Mouse (Mus musculus): ENCODE data around the gene Svs2.
"Not testable (repeated sequence)": the region's sequence is repeated elsewhere in the genome, so short reads cannot be mapped to it uniquely, and the experiment has no call there.

The Svs2 gene

DNA sequence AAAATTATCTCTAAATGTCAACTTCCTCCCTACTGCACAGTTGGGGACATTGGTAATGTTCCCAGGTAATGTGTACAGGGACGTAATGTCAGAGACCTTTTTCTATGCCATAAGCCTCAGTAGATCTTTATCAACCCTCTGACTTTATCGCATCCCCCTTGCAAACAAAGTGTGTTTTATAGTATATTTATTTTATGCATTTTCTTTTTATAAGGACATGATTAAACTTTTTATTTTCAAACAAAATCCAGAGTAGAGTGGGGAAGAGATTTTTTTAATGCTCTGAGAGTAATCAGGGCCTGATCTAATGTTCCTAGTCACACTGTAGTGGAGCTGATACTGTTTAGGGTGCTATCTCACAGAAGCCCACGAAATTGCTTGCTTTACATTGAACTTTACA, at the start of gene Svs2:
TSS of gene Svs2 (minus strand) at position 101 of the 400 bp plus-strand sequence.
- DNase-seq (ENCODE audit: low spot score), result no peak

DNA sequence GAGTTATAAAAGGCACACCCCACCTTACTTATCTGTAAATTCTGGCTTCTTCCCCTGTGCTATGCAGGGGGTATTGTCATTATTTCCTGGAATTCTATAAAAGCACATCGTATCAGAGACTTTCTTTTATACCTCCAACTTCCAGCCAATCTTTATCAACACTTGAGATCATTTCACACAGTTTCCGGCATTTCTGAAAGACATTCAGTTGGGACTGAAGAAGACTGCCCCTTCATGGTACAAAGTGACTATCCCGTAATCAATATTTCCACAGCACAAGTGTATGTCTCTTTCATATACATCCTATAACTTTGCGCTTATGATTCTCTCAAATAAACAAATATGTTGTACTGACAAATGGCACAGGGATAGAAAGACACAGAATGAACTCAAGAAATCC, 40.1 kb upstream of the Svs2 start, which contains the start of gene Svs4:
TSS of gene Svs4 (minus strand) at position 101 of the 400 bp plus-strand sequence.
- DNase-seq (ENCODE audit: low spot score), result no peak

DNA sequence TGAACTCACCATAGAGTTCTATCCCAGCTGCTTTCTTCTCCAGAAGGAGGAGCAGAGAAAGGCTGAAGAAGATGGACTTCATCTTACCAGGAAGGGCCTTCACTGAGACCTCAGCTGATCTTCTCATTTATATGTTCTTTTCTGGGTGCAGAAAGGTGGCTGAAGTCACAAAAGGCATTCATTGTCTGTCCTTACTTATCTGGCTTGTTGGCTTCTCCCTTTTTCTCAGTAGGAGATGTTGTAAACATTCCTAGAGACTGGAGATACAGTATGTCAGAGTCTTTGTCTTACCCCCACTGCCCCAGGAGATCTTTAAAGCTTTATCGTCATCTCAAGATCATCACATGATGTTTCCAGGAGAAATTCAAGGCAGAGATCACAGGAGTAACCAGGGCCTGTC, 18.3 kb upstream of the Svs2 start, which contains the start of gene Svs3b:
TSS of gene Svs3b (minus strand) at position 101 of the 400 bp plus-strand sequence.
- not testable (repeated sequence) for DNase-seq (ENCODE audit: low spot score)

DNA sequence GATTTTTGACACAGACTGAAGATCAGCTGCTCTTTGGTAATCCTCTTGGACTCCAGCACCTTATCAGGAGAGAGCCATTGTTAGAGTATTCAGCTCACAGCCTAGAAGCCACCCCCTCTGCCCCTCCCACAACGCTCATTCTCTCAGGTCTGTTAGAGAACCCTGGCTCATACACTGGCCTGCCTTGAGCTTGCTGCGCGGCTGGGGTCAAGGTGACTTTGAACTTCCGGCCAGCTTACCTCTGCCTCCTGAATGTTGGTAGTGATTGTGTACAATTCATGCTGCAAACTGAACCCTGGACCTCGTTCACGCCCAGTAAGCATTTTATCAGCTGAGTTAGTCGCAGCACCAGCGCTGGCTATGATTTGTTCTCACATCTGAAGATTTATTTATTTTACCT, 5.6 kb downstream of the Svs2 start:
- DNase-seq (ENCODE audit: low spot score), result no peak

DNA sequence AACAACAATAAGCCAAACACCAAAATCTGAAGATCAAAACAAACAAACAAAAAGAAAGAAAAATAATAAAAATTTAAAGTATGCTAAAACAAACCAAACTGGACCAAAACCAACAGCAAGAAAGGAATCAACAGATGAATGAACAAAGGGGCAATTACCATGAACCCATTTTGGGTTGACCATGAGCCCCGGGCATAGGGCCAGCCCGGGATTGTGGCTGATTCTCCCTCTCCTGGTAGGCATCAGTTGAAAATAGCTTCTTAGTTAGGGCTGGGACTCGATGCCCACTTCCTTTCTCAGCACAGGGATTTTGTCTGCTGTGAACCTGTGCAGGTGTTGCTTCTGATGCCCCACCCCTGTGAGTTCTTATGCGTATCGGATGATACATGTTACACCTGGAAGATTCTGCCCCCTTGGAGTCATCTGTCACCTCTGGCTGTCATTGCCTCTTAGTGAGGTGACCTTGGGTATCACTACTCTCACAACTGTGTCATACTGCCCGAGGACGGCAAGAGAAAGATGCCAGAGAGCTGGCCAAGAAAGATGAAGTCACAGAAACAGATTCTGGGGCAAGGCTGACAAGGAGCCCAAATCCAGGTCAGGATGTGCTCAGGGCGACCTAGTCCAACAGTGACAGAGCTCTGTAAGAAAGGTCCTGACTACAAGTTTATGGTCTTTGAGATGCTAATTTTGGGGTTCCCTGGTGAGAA, 9.8 kb downstream of the Svs2 start:
- DNase-seq (ENCODE audit: low spot score), result no peak

DNA sequence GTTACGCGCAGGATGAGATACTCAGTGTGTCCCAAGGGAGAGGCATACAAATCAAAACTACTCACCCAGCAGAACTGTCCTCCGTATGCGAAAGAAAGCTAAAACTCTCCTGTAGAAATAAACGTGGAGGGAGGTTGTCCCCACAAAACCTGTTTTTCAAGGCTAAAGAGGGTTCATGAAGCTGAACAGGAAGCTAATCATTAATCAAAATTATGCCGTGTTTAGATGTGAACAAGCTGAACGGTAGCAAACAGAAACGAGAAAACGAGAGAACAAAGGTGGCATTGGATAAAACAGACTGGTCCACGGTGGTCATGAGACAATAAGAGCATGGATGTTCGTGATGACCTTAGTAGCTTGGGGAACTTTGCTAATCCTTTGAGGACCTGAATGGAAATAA, 16.7 kb downstream of the Svs2 start, which contains the start of gene Wfdc15b:
TSS of gene Wfdc15b (minus strand) at position 139 of the 400 bp plus-strand sequence.
- no peak for DNase-seq (ENCODE audit: low spot score)

DNA sequence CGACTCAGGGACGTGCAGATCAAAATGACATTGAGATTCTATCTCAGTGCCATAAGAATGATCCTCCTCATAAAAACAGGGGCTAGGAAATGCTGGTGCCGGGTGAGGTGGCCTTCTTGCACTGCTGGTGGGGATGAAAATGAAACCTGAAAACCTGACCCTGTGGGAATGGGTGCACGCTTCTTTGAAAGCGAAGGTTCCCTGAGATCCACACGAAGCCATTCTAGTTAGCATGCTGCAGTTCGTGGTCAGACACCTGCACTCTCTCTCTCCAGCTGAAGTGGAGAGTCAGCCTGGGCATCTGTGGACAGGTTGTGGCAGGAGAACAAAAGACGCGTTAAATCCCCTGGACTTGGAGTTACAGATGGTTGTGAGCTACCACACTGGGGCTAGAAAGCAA, 19.0 kb downstream of the Svs2 start:
- no peak for DNase-seq (ENCODE audit: low spot score)

DNA sequence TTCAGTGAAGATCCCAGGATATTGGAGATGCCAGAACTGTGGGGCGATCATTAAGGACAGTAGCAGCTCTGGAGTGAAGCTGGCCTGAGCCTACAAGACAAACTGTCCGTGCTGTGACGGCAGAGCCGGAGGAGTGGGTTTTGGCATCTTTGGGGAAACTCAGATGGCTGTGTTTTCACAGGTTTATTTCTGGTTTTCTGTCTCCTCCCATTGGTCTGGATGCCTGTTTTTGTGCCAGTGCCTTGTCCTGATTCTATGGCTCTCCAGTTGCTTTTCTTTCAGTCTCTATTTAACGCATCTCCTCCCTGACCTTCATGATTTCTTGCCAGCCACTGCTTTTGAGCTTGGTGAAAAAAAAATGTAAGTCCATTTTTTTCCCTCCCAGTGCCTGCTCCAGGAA, 25.6 kb downstream of the Svs2 start:
- no peak for DNase-seq (ENCODE audit: low spot score)

DNA sequence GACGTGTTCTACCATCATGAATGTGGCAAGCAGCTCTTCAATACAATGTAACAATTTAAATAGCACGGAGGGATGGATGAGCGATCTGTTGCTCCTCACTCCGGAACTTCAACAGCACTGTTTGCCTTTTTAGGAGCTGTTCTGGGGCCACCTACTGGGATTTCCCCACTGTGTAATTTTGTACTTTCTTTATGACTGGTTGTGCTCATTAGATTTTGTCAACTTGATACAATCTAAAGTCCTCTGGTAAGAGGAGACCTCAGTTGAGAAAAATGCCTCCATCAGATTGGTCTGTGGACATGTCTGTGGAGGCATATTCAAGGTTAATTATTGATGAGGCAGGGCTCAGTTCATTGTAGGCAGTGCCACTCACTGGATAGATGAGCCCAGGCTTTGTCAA, 27.4 kb downstream of the Svs2 start:
- no peak for DNase-seq (ENCODE audit: low spot score)

DNA sequence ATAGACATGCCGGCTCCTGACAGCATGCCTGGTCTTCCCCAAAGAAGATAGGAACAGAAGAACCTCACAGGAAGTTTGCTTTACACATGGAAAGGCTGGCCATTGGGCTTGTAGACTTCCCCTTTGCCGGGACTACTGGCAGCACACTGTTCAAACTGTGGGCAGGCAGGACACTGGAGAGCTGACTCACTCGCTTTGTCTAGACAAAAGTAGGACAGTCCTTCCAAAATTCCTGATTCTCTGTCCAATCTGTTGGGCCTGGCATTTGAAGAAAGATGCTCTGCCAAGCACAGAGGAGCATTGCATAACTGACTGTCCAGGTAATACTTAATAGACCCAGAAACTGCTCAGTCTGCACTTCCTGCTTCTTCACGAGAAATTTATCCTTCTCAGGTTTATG, 31.6 kb downstream of the Svs2 start:
- DNase-seq (ENCODE audit: low spot score), result no peak

DNA sequence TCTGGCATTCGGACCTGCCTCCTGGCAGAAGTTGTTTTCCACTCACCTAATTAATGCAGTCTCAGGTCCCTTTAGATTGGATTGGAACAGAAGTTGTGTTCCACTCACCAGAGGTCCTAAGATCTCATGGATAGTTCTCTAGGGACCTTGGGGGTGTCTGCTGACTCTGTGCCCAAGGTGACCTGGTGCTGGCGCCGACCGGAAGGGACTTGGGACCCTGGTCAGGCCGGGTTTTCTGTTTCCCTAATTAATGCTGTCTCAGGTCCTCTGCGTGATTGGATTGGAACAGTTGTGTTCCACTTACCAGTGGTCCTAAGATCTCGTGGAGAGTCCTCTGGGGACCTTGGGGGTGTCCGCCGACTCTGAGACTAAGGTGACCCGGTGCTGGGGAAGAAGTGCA, 32.3 kb downstream of the Svs2 start:
- not testable (repeated sequence) for DNase-seq (ENCODE audit: low spot score)

DNA sequence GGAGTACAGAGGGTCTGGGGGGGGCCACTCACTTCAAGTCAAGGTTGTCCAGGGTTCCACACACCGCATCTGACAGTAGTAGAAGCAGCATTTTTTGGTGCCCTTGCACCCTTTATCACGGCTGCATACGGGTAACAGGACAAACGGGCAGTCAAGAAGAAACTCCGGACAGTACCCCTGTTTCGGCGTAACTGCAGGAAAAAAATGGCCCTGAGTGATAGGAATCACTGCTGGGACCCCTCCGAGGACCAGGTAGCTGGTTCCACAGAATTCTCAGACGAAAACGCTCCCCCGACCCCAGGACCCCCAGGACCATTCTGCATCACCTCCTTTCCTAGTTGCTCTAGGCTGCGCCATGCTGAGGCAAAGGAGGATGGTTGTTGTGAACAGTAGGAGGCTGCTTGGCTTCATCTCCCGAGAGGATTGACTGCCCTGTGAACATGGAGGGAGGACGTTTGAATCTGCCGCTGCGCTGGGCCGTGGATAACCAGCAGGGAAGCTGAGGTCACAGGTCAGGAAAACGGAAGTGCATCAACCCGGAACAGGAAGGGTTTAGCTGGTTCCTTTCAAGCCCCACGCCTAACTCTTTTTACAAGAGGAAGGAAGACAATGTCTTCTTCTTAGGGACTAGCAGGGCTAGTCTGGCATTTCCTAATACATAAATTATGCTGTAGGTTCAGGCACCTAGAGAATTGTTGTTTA, 38.5 kb downstream of the Svs2 start, which contains the start of gene Wfdc15a:
TSS of gene Wfdc15a (minus strand) at position 505 of the 702 bp plus-strand sequence.
- DNase-seq (ENCODE audit: low spot score), result no peak

DNA sequence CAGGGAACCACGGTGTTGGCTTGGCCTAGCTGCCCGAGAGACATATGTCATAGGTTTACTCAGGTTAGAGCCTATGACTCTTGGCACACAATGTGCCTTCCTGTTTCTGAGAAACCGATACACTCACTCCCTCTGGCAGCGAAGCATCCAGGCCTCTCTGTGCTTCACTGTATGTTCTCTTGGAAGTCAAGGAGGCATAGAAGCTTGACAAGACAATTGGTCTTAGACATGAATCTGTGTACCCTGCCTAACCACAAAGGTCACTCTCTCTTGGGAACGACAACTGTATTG, 41.6 kb downstream of the Svs2 start:
- DNase-seq (ENCODE audit: low spot score), result no peak

DNA sequence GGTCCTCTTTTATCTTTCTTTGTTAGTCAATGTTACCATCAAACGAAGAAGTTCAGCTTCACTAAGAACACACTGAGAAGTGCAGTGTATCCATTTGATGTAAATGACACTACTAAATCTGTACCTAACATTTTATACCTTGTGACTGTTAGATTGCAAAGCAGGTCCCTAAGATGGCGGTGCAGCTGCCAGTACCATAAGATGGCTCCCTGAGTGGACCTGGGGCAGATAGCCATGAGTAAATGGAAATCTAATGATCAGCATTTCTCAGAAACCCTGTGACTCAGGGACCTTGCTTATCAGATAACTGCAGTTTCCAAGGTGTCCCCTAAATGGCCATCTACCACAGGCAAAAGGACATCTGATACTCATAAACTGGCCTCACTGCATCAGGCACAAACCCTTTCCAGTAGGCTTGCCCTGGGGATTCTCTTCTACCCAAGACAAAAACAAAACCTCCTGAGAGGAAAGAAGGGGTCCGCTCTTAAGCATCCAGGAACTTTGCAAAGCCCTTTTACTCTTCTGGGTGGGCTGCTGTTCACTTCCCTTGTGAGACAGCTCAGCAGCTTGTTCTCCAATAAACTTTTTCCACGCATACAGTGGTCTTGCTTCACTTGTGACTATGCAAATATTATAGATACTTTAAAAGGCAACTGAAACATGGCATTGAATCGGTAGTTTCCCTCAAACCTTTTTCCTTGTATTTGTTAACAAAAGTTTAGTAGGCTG, 42.1 kb downstream of the Svs2 start:
- DNase-seq (ENCODE audit: low spot score), result no peak

DNA sequence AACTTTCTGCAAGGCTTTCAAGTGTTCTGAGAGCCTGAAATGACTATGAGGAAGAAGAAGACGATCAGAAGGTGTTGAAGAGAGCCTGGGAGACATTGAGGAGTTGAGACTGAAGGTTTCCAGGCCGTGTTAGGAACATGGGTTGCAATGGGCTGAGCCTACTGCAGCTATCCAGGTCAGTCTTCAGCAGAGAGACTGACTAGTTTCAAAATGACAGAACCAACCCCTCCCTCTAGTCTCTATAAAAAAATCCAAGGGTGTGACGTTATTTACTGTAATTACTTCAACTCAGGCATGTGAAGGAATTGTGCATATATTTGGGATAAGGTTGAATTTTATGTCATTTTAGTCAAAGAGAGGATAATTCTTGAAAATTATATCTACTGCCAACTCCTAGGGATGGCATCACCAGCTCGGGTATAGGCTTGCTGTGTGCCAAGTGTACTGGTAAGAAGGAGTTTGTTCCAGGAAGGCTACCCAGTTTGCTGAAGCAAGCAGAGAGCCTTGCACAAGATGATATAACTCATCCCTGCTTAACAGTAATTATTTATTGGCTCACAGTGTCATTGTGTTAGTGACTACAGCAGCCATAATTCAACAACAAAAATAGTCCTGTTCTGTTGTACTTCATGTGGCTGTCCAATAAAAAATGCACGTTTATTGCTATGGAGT, 43.2 kb downstream of the Svs2 start:
- no peak for DNase-seq (ENCODE audit: low spot score)

DNA sequence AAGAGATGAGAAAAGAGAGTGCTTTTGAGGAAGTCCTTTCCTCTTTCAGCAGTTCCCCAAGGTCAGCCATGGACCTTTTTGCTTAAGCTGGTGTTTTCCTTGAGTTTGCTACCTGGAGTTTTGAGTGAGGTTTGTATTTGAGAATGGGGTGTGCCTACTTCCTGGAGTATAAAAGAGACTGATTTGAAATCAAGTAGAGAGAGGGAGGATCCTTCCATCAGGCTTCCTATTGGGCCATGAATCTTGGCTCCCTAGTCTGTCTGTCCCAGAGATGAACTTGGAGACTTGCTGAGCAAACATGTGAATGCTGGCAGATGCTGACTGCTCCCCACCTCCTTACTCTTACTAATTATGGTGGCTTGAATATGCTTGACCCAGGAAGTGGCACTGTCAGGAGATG, 46.0 kb downstream of the Svs2 start:
- no peak for DNase-seq (ENCODE audit: low spot score)

DNA sequence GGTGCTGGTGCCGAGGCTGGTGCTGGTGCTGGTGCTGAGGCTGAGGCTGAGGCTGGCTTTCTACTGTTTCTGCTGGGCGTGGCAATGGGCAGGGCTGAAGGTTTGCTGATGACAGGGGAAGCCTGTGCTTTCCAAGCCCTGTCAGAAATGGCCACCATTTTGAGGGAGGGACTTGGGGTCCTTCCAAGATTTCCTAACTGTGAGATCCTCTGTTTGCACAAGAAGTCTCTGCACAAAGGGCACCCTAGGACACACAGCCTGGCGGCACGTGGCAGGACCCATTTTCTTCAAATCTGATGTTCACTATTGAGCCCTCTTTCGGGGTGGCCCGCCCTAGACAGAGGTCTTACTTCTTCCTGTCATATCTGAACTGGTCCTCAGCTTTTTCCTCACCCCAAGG, 47.7 kb downstream of the Svs2 start, which contains the start of gene Wfdc12:
TSS of gene Wfdc12 (minus strand) at position 33 of the 400 bp plus-strand sequence.
- DNase-seq (ENCODE audit: low spot score), result no peak

DNA sequence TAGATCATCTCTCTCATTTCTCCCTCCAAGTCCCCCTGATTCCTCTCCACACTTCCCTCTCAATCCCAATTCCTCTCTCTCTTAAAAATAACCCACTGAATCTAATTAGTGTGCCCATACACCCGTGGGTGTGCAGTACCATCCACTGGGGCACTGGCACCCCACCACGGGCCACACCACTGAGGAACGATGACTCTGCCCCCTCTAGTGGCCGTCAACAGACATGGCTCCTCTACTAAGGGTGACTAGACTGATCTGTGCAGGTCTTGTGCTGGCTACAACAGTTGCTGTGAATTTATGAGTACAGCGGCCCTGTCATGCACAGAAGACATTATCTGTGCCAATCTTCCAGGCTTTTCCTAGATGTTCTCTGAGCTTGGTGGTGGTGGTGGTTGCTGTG, 49.5 kb downstream of the Svs2 start:
- DNase-seq (ENCODE audit: low spot score), result no peak
